Mouse (Mus musculus) thymus, postnatal 10 days (tissue): ENCODE data around the gene Parp8.

Source experiments
- DNase-seq, 2 experiments: peaks; one replicate each; pipeline ENCODE4 v3.0.0; 2021; ENCODE audit warnings: low spot score in 2 of 2

Parp8 gene

GRCm38 (mm10) chr13:116962480-116963462 is 62.6 kb downstream of the Parp8 start:
- DNase-seq = no peak

GRCm38 (mm10) chr13:116958776-116959589 is 66.4 kb downstream of the Parp8 start:
- no peak for DNase-seq

DNA sequence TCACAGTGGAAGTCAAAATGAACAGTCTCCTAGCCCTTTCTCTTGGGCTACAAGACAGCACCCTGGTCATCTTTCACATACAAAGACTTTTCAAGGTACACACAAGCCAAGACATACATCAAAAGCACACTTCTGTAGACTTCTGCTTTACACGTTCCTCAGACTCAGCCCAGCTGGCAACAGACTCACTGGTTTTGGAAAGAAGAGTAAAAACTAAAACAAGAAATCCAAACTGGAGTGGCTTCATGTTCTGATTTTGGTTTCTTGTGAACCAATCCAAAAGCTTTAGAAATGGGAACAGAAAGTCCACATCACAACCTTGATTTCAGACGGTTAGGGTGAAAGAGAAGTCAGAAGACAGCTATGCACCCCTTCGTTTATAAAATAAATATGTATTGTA is 67.8 kb downstream of the Parp8 start:
- no peak for DNase-seq

DNA sequence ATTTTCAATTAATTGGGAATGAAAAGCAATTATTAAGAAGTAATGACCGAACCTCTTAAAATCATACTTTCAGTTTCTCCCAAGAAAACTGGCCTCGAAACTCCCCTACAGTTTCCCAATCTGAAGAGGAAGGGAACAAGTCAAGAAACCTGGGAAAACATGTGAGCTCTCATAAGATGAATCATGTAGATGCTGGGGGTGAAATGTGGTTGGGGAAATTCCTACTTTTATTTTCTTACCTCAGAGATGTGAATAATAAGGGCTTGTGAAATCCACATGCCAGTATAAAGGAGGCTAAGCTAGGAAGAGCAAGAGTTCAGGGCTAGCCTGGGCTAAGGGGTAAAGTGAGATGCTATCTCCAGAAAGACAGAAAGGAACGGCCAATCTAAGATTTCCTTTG is 74.0 kb downstream of the Parp8 start:
- no peak for DNase-seq

DNA sequence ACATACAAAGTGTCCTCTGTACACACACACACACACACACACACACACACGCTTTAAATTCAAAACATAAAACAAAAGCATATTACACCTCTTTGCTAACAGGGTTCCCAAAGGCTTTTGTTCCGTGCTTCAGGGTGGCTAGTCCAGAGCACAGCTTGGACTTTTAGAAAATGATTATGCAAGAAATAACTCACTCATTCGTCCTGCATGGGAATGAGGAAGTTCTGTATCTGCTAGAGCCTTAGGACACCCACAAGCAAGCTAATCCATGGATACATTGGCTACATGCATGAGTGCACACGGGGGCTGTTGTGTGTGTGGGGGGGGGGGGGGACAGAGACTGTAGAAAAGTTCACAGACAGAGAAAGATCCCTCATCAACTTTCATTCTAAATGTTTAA is 75.8 kb downstream of the Parp8 start:
- no peak for DNase-seq

DNA sequence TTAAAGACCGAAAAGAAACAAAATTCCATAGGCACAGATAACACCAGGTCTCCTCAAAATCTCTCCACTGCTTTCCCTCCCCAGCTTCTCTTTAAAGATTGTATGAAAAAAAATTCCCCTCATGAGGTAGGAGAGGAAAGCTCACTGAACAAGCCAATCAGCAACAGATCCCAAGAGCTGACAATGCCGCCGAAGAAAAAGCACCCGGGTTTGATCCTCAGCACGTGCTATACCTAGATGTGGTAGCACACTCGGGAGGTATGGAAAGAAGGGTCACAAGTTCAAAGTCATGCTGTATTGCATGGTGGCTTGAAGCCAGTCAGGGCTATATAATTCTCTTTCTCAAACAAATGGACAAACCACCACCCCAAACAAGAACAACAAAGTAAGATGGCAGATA is 76.3 kb downstream of the Parp8 start:
- DNase-seq = no peak

DNA sequence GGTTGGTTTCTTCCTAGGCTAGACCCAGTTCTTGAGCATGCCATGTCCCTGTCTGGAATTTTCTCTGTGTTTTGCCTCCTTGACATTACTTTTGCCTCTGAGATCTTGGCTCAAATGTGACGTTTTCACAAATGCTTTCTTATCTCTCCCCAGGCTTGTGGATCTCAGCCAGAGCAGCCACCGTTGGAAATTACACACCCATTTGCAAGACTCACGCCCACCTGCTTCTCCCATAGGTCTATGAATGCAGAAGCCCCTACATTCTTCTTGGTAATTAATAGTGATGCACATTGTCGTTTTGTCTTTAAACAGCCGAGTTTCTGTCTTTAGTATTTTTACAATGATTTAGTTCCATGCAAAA is 77.1 kb downstream of the Parp8 start:
- DNase-seq = no peak

DNA sequence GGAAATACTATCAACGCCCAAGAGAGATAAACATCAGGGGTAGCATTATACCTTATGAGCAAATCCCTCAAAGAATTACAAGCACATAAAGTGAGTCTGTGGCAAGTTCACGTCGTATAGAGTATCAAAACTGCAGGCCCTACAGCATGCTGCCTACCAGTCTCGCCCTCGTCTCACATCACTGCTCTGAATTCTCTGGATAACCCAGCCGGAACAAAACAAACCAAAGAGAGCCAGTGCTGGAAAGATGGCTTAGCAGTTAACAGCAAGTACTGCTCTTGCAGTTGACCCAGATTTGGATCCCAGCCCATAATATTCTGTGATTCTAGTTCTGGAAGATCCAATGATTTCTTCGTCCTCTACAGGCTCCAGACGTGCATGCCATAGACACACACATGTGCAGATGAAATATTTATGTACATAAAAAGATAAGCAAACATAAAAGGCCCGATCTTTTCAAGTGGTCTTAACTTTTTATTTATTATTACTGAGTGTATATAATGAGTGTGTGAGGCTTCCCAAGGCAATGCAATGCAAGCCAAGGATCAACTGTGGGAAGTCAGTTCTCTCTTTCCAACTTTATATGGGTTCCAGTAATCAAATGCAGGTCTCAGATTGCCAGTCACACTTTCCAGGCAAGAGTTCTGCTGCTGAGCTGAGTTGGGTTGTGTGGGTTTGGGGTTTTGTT is 77.6 kb downstream of the Parp8 start:
- no peak for DNase-seq

- no peak for DNase-seq
Measured at GRCm38 (mm10) chr13:116946566-116946965, 78.8 kb downstream of the Parp8 start.

GRCm38 (mm10) chr13:116941280-116942015 is 83.9 kb downstream of the Parp8 start:
- DNase-seq = no peak

GRCm38 (mm10) chr13:116940761-116941160 is 84.6 kb downstream of the Parp8 start:
- no peak for DNase-seq

- DNase-seq = peak in 1 of 2 experiments; percentile 14
Measured at GRCm38 (mm10) chr13:116937019-116937418, 88.3 kb downstream of the Parp8 start.

DNA sequence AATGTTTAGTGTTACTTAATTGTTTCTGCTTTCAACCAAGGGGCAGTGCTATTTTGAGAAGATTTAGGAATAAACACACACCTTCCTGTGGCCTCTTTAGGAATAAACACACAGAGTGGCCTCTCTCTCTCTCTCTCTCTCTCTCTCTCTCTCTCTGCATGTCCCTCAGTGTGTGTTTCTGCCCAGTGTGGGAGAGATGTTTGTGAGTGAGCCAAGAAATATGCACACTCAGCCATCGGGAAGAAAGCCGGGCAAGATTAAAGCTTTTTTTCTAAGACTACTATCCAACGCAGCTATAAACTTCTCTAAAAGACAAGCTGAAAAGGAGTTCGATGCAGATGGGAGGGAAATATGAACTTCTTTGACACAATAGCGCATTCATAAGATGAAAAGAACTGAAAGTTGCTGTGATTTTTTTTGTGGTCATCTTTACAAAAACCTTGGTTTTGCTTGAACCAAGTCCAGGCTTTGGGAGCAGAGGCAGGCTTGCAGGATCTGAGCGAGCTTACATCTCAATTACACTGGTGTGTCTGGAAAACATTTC is 107.9 kb downstream of the Parp8 start:
- DNase-seq = no peak

GRCm38 (mm10) chr13:116908284-116908683 is 117.1 kb downstream of the Parp8 start:
- no peak for DNase-seq

- DNase-seq = no peak
Measured at GRCm38 (mm10) chr13:116903394-116903793, 121.9 kb downstream of the Parp8 start.

GRCm38 (mm10) chr13:116898395-116898794 is 126.9 kb downstream of the Parp8 start:
- DNase-seq = no peak

DNA sequence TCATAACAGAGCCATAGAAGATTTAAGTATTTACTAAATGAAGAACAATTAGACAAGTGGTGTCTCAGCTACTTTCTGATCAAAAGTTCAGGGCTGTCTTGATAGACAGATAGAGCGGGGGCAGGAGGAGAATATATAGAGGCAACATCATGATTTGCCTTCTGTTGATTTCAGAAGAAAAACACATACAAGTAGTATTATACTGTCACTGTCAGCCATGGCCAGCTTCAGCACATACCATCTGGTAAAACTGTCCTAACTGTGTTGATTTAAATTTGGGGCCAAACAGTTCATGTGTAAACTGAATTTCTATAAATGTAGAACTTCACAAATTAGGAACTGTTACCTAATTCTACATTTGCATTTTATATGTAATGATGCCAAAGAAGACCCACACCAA is 127.6 kb downstream of the Parp8 start:
- no peak for DNase-seq

DNA sequence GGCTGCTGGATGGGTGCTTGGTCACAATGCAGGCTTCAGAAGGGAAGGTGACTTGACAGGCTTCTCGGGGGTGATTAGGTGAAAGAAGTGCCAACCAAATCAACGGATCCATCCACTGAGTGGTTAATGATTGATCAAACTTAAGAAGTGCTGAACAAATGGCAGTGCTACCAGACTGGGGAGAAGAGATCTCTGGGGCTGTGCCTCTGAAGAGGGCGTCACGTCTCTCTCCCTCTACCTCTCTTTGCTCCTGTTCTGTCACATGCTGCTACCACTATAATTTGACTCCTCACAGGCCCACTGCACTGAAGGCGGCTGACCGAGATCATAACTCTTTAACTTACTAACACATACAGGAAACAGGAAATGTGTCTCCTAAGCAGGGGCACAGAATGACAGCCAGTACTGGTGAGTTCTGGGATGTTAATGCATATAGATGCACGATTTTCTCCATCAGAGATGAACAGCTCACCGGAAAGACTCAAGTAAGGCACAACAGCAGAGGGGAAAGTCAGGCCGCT is 140.9 kb downstream of the Parp8 start:
- DNase-seq = no peak

- no peak for DNase-seq
Measured at GRCm38 (mm10) chr13:116882226-116882625, 143.1 kb downstream of the Parp8 start.

GRCm38 (mm10) chr13:116879580-116880192 is 145.7 kb downstream of the Parp8 start:
- DNase-seq = no peak
